Mouse (Mus musculus): Measurements from ENCODE around the gene Atf5.

DNA sequence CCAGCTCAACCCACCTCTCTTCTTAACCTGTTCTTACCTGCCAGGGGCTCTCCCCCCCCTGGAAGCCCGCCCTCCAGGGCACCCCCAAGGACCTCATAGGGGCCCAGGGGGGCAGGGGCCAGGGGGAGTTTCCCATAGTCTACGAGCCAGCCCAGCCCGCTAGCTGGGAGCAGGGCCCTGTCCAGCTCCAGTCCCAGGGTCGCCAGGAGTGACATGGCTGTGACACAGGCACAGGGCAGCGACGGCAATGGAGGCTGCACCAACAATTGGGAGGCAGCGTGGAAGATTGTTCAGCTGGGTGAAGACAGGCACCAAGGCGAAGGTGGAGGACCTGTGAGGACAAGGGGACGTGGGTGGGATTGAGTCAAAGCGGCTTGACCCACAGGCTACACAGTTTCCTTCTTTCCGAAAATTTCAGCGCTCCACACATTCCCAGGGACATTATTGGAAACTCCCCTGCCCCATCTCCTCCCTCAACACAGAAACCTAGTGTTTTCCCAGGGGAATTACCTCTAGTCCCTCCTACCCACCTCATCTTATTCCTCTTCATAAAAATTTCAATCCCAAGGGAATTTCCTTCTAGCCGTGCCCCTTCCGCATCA is 1.4 kb downstream of the Atf5 start:
- TF ChIP-seq POLR2AphosphoS2 (IDR thresholded peaks at IDR 0.05; ENCODE audit: low read depth, low read length) (no peak), CTCF (conservative IDR thresholded peaks at IDR 0.05 in 1 of 2, IDR thresholded peaks at IDR 0.05 in 1 of 2; ENCODE audit: low read depth in 2 of 2, low read length in 2 of 2) (no peak)

Measured in CH12.LX (cell line).